Mouse (Mus musculus) adrenal gland (tissue): ENCODE results near the gene D430041D05Rik.

Experiments used
- intact Hi-C: fragments of 180-260 bp; cut with DNase I; formaldehyde crosslinking; loops from one replicate; pipeline ENCODE4 v1.15.1; 2025

Gene D430041D05Rik

GRCm38 (mm10) chr2:104299912-104300311 lies 110.9 kb downstream of the D430041D05Rik start:
- intact Hi-C loops, result no loop called here

- intact Hi-C loops, result no loop called here
Measured at GRCm38 (mm10) chr2:104299160-104299559, 111.7 kb downstream of the D430041D05Rik start.

GRCm38 (mm10) chr2:104286821-104287220 lies 124.0 kb downstream of the D430041D05Rik start:
- intact Hi-C loops, result no loop called here

GRCm38 (mm10) chr2:104283401-104283955 lies 127.3 kb downstream of the D430041D05Rik start:
- intact Hi-C loops, result no loop called here

GRCm38 (mm10) chr2:104282835-104283234 lies 128.0 kb downstream of the D430041D05Rik start:
- intact Hi-C loops, result no loop called here

GRCm38 (mm10) chr2:104267049-104267448 lies 143.8 kb downstream of the D430041D05Rik start:
- intact Hi-C loops, result no loop called here

GRCm38 (mm10) chr2:104261741-104262067 lies 149.1 kb downstream of the D430041D05Rik start:
- intact Hi-C loops, result no loop called here

- intact Hi-C loops, result no loop called here
Measured at GRCm38 (mm10) chr2:104260920-104261740, 149.7 kb downstream of the D430041D05Rik start.

- intact Hi-C loops, result no loop called here
Measured at GRCm38 (mm10) chr2:104256585-104256984, 154.2 kb downstream of the D430041D05Rik start.

- intact Hi-C loops, result no loop called here
Measured at GRCm38 (mm10) chr2:104254944-104255343, 155.9 kb downstream of the D430041D05Rik start.

- intact Hi-C loops, result no loop called here
Measured at GRCm38 (mm10) chr2:104253341-104253740, 157.5 kb downstream of the D430041D05Rik start.

- intact Hi-C loops, result no loop called here
Measured at GRCm38 (mm10) chr2:104251647-104252046, 159.2 kb downstream of the D430041D05Rik start.

GRCm38 (mm10) chr2:104249856-104250255 lies 161.0 kb downstream of the D430041D05Rik start:
- intact Hi-C loops, result no loop called here

GRCm38 (mm10) chr2:104246851-104247250 lies 164.0 kb downstream of the D430041D05Rik start:
- intact Hi-C loops, result no loop called here

GRCm38 (mm10) chr2:104242055-104242454 lies 168.8 kb downstream of the D430041D05Rik start:
- intact Hi-C loops, result no loop called here

- intact Hi-C loops, result no loop called here
Measured at GRCm38 (mm10) chr2:104237141-104237540, 173.7 kb downstream of the D430041D05Rik start.

GRCm38 (mm10) chr2:104230444-104230843 lies 180.4 kb downstream of the D430041D05Rik start:
- intact Hi-C loops, result no loop called here

- intact Hi-C loops, result no loop called here
Measured at GRCm38 (mm10) chr2:104226057-104226456, 184.8 kb downstream of the D430041D05Rik start.

- intact Hi-C loops, result no loop called here
Measured at GRCm38 (mm10) chr2:104219733-104220391, 191.0 kb downstream of the D430041D05Rik start.

- intact Hi-C loops, result no loop called here
Measured at GRCm38 (mm10) chr2:104218588-104219065, 192.2 kb downstream of the D430041D05Rik start.

GRCm38 (mm10) chr2:104218114-104218513 lies 192.7 kb downstream of the D430041D05Rik start:
- intact Hi-C loops, result no loop called here

GRCm38 (mm10) chr2:104209408-104209807 lies 201.4 kb downstream of the D430041D05Rik start:
- intact Hi-C loops, result no loop called here
